Mouse (Mus musculus) erythroblast, embryonic 14.5 days (primary cell): ENCODE measurements around the gene Mta2.

ENCODE experiments used
- GATA1 ChIP-seq: IDR thresholded peaks from 2 replicates; pipeline ENCODE4 v1.6.1; 2012; ENCODE audit warnings: low read length, inconsistent platforms, mixed read lengths
- TAL1 ChIP-seq: IDR thresholded peaks from 3 replicates; pipeline ENCODE4 v1.6.1; 2012; ENCODE audit warnings: low read length, inconsistent platforms, mixed read lengths

GRCm38 (mm10) chr19:8996601-8997000 lies 54.9 kb downstream of the Mta2 start:
- TF ChIP-seq GATA1 (no peak), TAL1 (no peak)
